Mouse (Mus musculus): ENCODE results near the gene Gm49373. TPM values are rescaled to one million over a fixed set of nuclear protein-coding genes. Genes with fewer than 3 reads are reported as not detected.

Gm49373 gene
- total RNA-seq, 1 experiment = 2.1 TPM

GRCm38 (mm10) chr9:21090537-21090936, 17.6 kb upstream of the Gm49373 start:
- peak overlapping the region; percentile 87 to 93 for H3K4me3 ChIP-seq (ENCODE audit: insufficient read depth in 1 of 2, low read depth in 1 of 2, low read length in 2 of 2, poor library complexity in 1 of 2, severe bottlenecking in 1 of 2)
- TF ChIP-seq MAFK (IDR thresholded peaks at IDR 0.05; ENCODE audit: insufficient read depth, low read depth, low read length) (no peak), CHD2 (IDR thresholded peaks at IDR 0.05; ENCODE audit: low read depth, low read length) (no peak), ZNF384 (IDR thresholded peaks at IDR 0.05; ENCODE audit: low read depth, low read length) (no peak), ZC3H11A (IDR thresholded peaks at IDR 0.05; ENCODE audit: borderline replicate concordance, low read depth, low read length) (no peak), HCFC1 (IDR thresholded peaks at IDR 0.05; ENCODE audit: borderline replicate concordance, insufficient read depth, low read length) (no peak)
- peak overlapping the region; percentile 98; the same call in 1 of the 2 replicates for H3K9ac ChIP-seq (ENCODE audit: insufficient read depth, low read depth, low read length, poor library complexity, severe bottlenecking)
- in situ Hi-C loops (cut with MboI; ENCODE audit: low sequenced_read_pairs in 2 of 2, unreplicated experiment in 2 of 2) = no loop called here
- peaks cover 2 to 4% of the 10 kb centered on the region in 2 experiments; a peak in 3 of 4 replicates for H3K4me1 ChIP-seq (ENCODE audit: control insufficient read depth in 2 of 2, insufficient read depth in 2 of 2, low read length in 2 of 2, poor library complexity in 1 of 2)
- no peak overlapping the region for H3K27ac ChIP-seq (ENCODE audit: insufficient read depth, low read depth, low read length, poor library complexity, severe bottlenecking)
- DNase-seq (ENCODE audit: low read depth, low spot score) = no peak
- H3K9me3 ChIP-seq (ENCODE audit: control insufficient read depth, insufficient read depth, low read depth, low read length) = no peaks in the 10 kb centered on the region
- H3K36me3 ChIP-seq (ENCODE audit: control insufficient read depth, insufficient read depth, low read length, poor library complexity, severe bottlenecking) = peaks cover 46% of the 10 kb centered on the region

GRCm38 (mm10) chr9:21083324-21083723, 10.4 kb upstream of the Gm49373 start:
- H3K4me1 ChIP-seq (ENCODE audit: control insufficient read depth in 2 of 2, insufficient read depth in 2 of 2, low read length in 2 of 2, poor library complexity in 1 of 2) = no peaks in the 10 kb centered on the region
- no peaks in the 10 kb centered on the region for H3K9me3 ChIP-seq (ENCODE audit: control insufficient read depth, insufficient read depth, low read depth, low read length)
- H3K4me3 ChIP-seq (ENCODE audit: insufficient read depth in 1 of 2, low read depth in 1 of 2, low read length in 2 of 2, poor library complexity in 1 of 2, severe bottlenecking in 1 of 2) = no peak overlapping the region
- H3K9ac ChIP-seq (ENCODE audit: insufficient read depth, low read depth, low read length, poor library complexity, severe bottlenecking) = no peak overlapping the region
- in situ Hi-C loops (cut with MboI; ENCODE audit: low sequenced_read_pairs in 2 of 2, unreplicated experiment in 2 of 2) = no loop called here
- DNase-seq (ENCODE audit: low read depth, low spot score) = no peak
- no peak overlapping the region for H3K27ac ChIP-seq (ENCODE audit: insufficient read depth, low read depth, low read length, poor library complexity, severe bottlenecking)
- peaks cover 71% of the 10 kb centered on the region for H3K36me3 ChIP-seq (ENCODE audit: control insufficient read depth, insufficient read depth, low read length, poor library complexity, severe bottlenecking)
- TF ChIP-seq CHD2 (IDR thresholded peaks at IDR 0.05; ENCODE audit: low read depth, low read length) = no peak
- TF ChIP-seq ZNF384 (IDR thresholded peaks at IDR 0.05; ENCODE audit: low read depth, low read length) = no peak
- no peak for TF ChIP-seq ZC3H11A (IDR thresholded peaks at IDR 0.05; ENCODE audit: borderline replicate concordance, low read depth, low read length)
- TF ChIP-seq MAFK (IDR thresholded peaks at IDR 0.05; ENCODE audit: insufficient read depth, low read depth, low read length) = no peak
- no peak for TF ChIP-seq HCFC1 (IDR thresholded peaks at IDR 0.05; ENCODE audit: borderline replicate concordance, insufficient read depth, low read length)

- no peak for DNase-seq (ENCODE audit: low read depth, low spot score)
- Histone ChIP-seq H3K27ac (ENCODE audit: insufficient read depth, low read depth, low read length, poor library complexity, severe bottlenecking) (no peak overlapping the region), H3K4me1 (ENCODE audit: control insufficient read depth in 2 of 2, insufficient read depth in 2 of 2, low read length in 2 of 2, poor library complexity in 1 of 2) (no peaks in the 10 kb centered on the region), H3K9me3 (ENCODE audit: control insufficient read depth, insufficient read depth, low read depth, low read length) (no peaks in the 10 kb centered on the region), H3K36me3 (ENCODE audit: control insufficient read depth, insufficient read depth, low read length, poor library complexity, severe bottlenecking) (peaks cover 69% of the 10 kb centered on the region), H3K4me3 (ENCODE audit: insufficient read depth in 1 of 2, low read depth in 1 of 2, low read length in 2 of 2, poor library complexity in 1 of 2, severe bottlenecking in 1 of 2) (no peak overlapping the region), H3K9ac (ENCODE audit: insufficient read depth, low read depth, low read length, poor library complexity, severe bottlenecking) (no peak overlapping the region)
- TF ChIP-seq CHD2 (IDR thresholded peaks at IDR 0.05; ENCODE audit: low read depth, low read length) (no peak), ZC3H11A (IDR thresholded peaks at IDR 0.05; ENCODE audit: borderline replicate concordance, low read depth, low read length) (no peak), MAFK (IDR thresholded peaks at IDR 0.05; ENCODE audit: insufficient read depth, low read depth, low read length) (no peak), ZNF384 (IDR thresholded peaks at IDR 0.05; ENCODE audit: low read depth, low read length) (no peak), HCFC1 (IDR thresholded peaks at IDR 0.05; ENCODE audit: borderline replicate concordance, insufficient read depth, low read length) (no peak)
- in situ Hi-C loops (cut with MboI; ENCODE audit: low sequenced_read_pairs in 2 of 2, unreplicated experiment in 2 of 2) = no loop called here
Observed at GRCm38 (mm10) chr9:21081127-21081526, 8.2 kb upstream of the Gm49373 start.

- TF ChIP-seq ZC3H11A (IDR thresholded peaks at IDR 0.05; ENCODE audit: borderline replicate concordance, low read depth, low read length) = no peak
- no peak for TF ChIP-seq CHD2 (IDR thresholded peaks at IDR 0.05; ENCODE audit: low read depth, low read length)
- no peak for TF ChIP-seq MAFK (IDR thresholded peaks at IDR 0.05; ENCODE audit: insufficient read depth, low read depth, low read length)
- no peak for TF ChIP-seq HCFC1 (IDR thresholded peaks at IDR 0.05; ENCODE audit: borderline replicate concordance, insufficient read depth, low read length)
- TF ChIP-seq ZNF384 (IDR thresholded peaks at IDR 0.05; ENCODE audit: low read depth, low read length) = no peak
- Histone ChIP-seq H3K9me3 (ENCODE audit: control insufficient read depth, insufficient read depth, low read depth, low read length) (no peaks in the 10 kb centered on the region), H3K9ac (ENCODE audit: insufficient read depth, low read depth, low read length, poor library complexity, severe bottlenecking) (no peak overlapping the region), H3K36me3 (ENCODE audit: control insufficient read depth, insufficient read depth, low read length, poor library complexity, severe bottlenecking) (peaks cover 57% of the 10 kb centered on the region), H3K4me3 (ENCODE audit: insufficient read depth in 1 of 2, low read depth in 1 of 2, low read length in 2 of 2, poor library complexity in 1 of 2, severe bottlenecking in 1 of 2) (no peak overlapping the region), H3K4me1 (ENCODE audit: control insufficient read depth in 2 of 2, insufficient read depth in 2 of 2, low read length in 2 of 2, poor library complexity in 1 of 2) (no peaks in the 10 kb centered on the region), H3K27ac (ENCODE audit: insufficient read depth, low read depth, low read length, poor library complexity, severe bottlenecking) (no peak overlapping the region)
- no peak for DNase-seq (ENCODE audit: low read depth, low spot score)
- in situ Hi-C loops (cut with MboI; ENCODE audit: low sequenced_read_pairs in 2 of 2, unreplicated experiment in 2 of 2) = no loop called here
Observed at GRCm38 (mm10) chr9:21075625-21076024, 2.7 kb upstream of the Gm49373 start.

GRCm38 (mm10) chr9:21074173-21074572, 1.3 kb upstream of the Gm49373 start:
- H3K27ac ChIP-seq (ENCODE audit: insufficient read depth, low read depth, low read length, poor library complexity, severe bottlenecking) = no peak overlapping the region
- in situ Hi-C loops (cut with MboI; ENCODE audit: low sequenced_read_pairs in 2 of 2, unreplicated experiment in 2 of 2) = no loop called here
- H3K4me3 ChIP-seq (ENCODE audit: insufficient read depth in 1 of 2, low read depth in 1 of 2, low read length in 2 of 2, poor library complexity in 1 of 2, severe bottlenecking in 1 of 2) = no peak overlapping the region

More at GRCm38 (mm10) chr9:21074173-21074572, 1.3 kb upstream of the Gm49373 start:
- H3K9me3 ChIP-seq (ENCODE audit: control insufficient read depth, insufficient read depth, low read depth, low read length) = no peaks in the 10 kb centered on the region
- H3K9ac ChIP-seq (ENCODE audit: insufficient read depth, low read depth, low read length, poor library complexity, severe bottlenecking) = no peak overlapping the region
- H3K4me1 ChIP-seq (ENCODE audit: control insufficient read depth in 2 of 2, insufficient read depth in 2 of 2, low read length in 2 of 2, poor library complexity in 1 of 2) = no peaks in the 10 kb centered on the region
- peaks cover 46% of the 10 kb centered on the region for H3K36me3 ChIP-seq (ENCODE audit: control insufficient read depth, insufficient read depth, low read length, poor library complexity, severe bottlenecking)
- DNase-seq (ENCODE audit: low read depth, low spot score) = no peak
- TF ChIP-seq CHD2 (IDR thresholded peaks at IDR 0.05; ENCODE audit: low read depth, low read length) (no peak), ZC3H11A (IDR thresholded peaks at IDR 0.05; ENCODE audit: borderline replicate concordance, low read depth, low read length) (no peak), MAFK (IDR thresholded peaks at IDR 0.05; ENCODE audit: insufficient read depth, low read depth, low read length) (no peak), HCFC1 (IDR thresholded peaks at IDR 0.05; ENCODE audit: borderline replicate concordance, insufficient read depth, low read length) (no peak), ZNF384 (IDR thresholded peaks at IDR 0.05; ENCODE audit: low read depth, low read length) (no peak)

Data from ES-E14 (cell line).